Mouse (Mus musculus) gastrocnemius, adult 18-20 months (tissue): ENCODE results near the gene Syngr1. TPM values are rescaled to one million over a fixed set of nuclear protein-coding genes. Genes with fewer than 3 reads are reported as not detected.

ENCODE experiments used
- DNase-seq: peaks from one replicate; pipeline ENCODE4 v3.0.0; 2021; ENCODE audit warnings: low spot score
- long read RNA-seq, 2 experiments: library from polyadenylated mRNA; stranded (forward); transcript quantifications; one replicate each; pipeline ENCODE4 v2.0.0; 2021
- total RNA-seq, 2 experiments: library from RNA; stranded (reverse); gene quantifications; 2 replicates each; pipeline ENCODE4 v1.2.3; 2021

Syngr1 gene
- 10 to 100 TPM; 54.8 to 60.6 TPM for total RNA-seq
- long read RNA-seq, experiment 1, transcript Syngr1-202 (4 exons, 819 nt), result major isoform, 88 of 97 reads
- long read RNA-seq, experiment 1, partial matches to known transcripts, result 3 of 97 reads
- long read RNA-seq, experiment 1, other reads (novel, unspliced or antisense), result 6 of 97 reads
- long read RNA-seq, experiment 2, full-length matches to known transcripts, result 74 of 79 reads
- long read RNA-seq, experiment 2, partial matches to known transcripts, result 1 of 79 reads
- long read RNA-seq, experiment 2, other reads (novel, unspliced or antisense), result 4 of 79 reads

- DNase-seq, result peak; percentile 71
Observed at GRCm38 (mm10) chr15:80091121-80091955, at the start of gene Syngr1, which contains the start of gene Rpl3. Syngr1 (plus strand) TSS chr15:80091334. Rpl3 (minus strand) TSS chr15:80091868.

GRCm38 (mm10) chr15:80042152-80042551 is 49.0 kb upstream of the Syngr1 start:
- DNase-seq, result no peak

- no peak for DNase-seq
Observed at GRCm38 (mm10) chr15:80044249-80044648, 46.9 kb upstream of the Syngr1 start.

- no peak for DNase-seq
Observed at GRCm38 (mm10) chr15:80045749-80046148, 45.4 kb upstream of the Syngr1 start.

- DNase-seq, result no peak
Observed at GRCm38 (mm10) chr15:80047242-80047641, 43.9 kb upstream of the Syngr1 start.

GRCm38 (mm10) chr15:80047973-80048372 is 43.2 kb upstream of the Syngr1 start:
- no peak for DNase-seq

GRCm38 (mm10) chr15:80050093-80050492 is 41.0 kb upstream of the Syngr1 start:
- DNase-seq, result peak; percentile 30

GRCm38 (mm10) chr15:80051092-80051761 is 39.9 kb upstream of the Syngr1 start:
- DNase-seq, result no peak

GRCm38 (mm10) chr15:80051782-80052181 is 39.4 kb upstream of the Syngr1 start:
- DNase-seq, result no peak

GRCm38 (mm10) chr15:80053381-80054033 is 37.6 kb upstream of the Syngr1 start:
- DNase-seq, result no peak

GRCm38 (mm10) chr15:80054034-80054710 is 37.0 kb upstream of the Syngr1 start:
- peak; percentile 68 for DNase-seq

- no peak for DNase-seq
Observed at GRCm38 (mm10) chr15:80058151-80058550, 33.0 kb upstream of the Syngr1 start.

- DNase-seq, result no peak
Observed at GRCm38 (mm10) chr15:80059606-80060005, 31.5 kb upstream of the Syngr1 start.

- no peak for DNase-seq
Observed at GRCm38 (mm10) chr15:80060356-80061070, 30.6 kb upstream of the Syngr1 start.

GRCm38 (mm10) chr15:80061071-80061550 is 30.0 kb upstream of the Syngr1 start:
- no peak for DNase-seq

- no peak for DNase-seq
Observed at GRCm38 (mm10) chr15:80062339-80062738, 28.8 kb upstream of the Syngr1 start.

GRCm38 (mm10) chr15:80062821-80063220 is 28.3 kb upstream of the Syngr1 start:
- no peak for DNase-seq

- no peak for DNase-seq
Observed at GRCm38 (mm10) chr15:80064965-80065364, 26.2 kb upstream of the Syngr1 start.

- DNase-seq, result peak; percentile 26
Observed at GRCm38 (mm10) chr15:80065414-80065813, 25.7 kb upstream of the Syngr1 start.

GRCm38 (mm10) chr15:80066538-80066937 is 24.6 kb upstream of the Syngr1 start:
- DNase-seq, result no peak
